Mouse (Mus musculus) forebrain, embryonic 16.5 days (tissue): ENCODE data around the gene Nos2. TPM values are rescaled to one million over a fixed set of nuclear protein-coding genes. Genes with fewer than 3 reads are reported as not detected.

ENCODE experiments used
- ATAC-seq: fragments of 200-750 bp; cut with Nextera tagmentation; 2 replicates; pipeline ENCODE4 v1.8.0; 2017; ENCODE audit warnings: mild to moderate bottlenecking, moderate library complexity
- H3K27ac ChIP-seq: fragments of 300-500 bp; sonication (generic); 2 replicates; pipeline ENCODE4 v1.5.1; 2014; ENCODE audit warnings: low read length, control low read depth
- H3K27me3 ChIP-seq: fragments of 300-500 bp; sonication (generic); replicated peaks from 2 replicates; pipeline ENCODE4 v1.6.1; 2014; ENCODE audit warnings: low read length; ENCODE audit not compliant: control insufficient read depth, insufficient read depth
- H3K36me3 ChIP-seq: fragments of 300-500 bp; sonication (generic); 2 replicates; pipeline ENCODE4 v1.6.1; 2014; ENCODE audit not compliant: control insufficient read depth, insufficient read depth
- H3K4me1 ChIP-seq: fragments of 300-500 bp; sonication (generic); replicated peaks from 2 replicates; pipeline ENCODE4 v1.6.1; 2014; ENCODE audit warnings: low read length; ENCODE audit not compliant: control insufficient read depth, insufficient read depth
- H3K4me2 ChIP-seq: fragments of 300-500 bp; sonication (generic); 2 replicates; pipeline ENCODE4 v1.6.1; 2014; ENCODE audit warnings: mild to moderate bottlenecking, low read length, control low read depth
- H3K4me3 ChIP-seq: fragments of 300-500 bp; sonication (generic); replicated peaks from 2 replicates; pipeline ENCODE4 v1.5.1; 2014; ENCODE audit warnings: mild to moderate bottlenecking, low read length, control low read depth
- H3K9ac ChIP-seq: fragments of 300-500 bp; sonication (generic); replicated peaks from 2 replicates; pipeline ENCODE4 v1.6.1; 2014; ENCODE audit warnings: low read depth, low read length, control low read depth
- H3K9me3 ChIP-seq: fragments of 300-500 bp; sonication (generic); 2 replicates; pipeline ENCODE4 v1.6.1; 2016; ENCODE audit warnings: low read length; ENCODE audit not compliant: control insufficient read depth
- WGBS: fragments of 180-500 bp; shearing (Covaris S2); extraction: QIAGEN DNeasy Blood & Tissue Kit; methylation state at CpG from one replicate; pipeline ENCODE4 v1.1.7; 2014; 5-methylcytosine and 5-hydroxymethylcytosine counted together
- polyA plus RNA-seq: library from polyadenylated mRNA; unstranded; fragments of >200 nt; fragmentation: Nextera tagmentation; extraction: Ambion mirVana; gene quantifications from 2 replicates; pipeline ENCODE4 v1.2.1, GENCODE M21; 2015

Nos2 gene
- polyA plus RNA-seq, 1 experiment from 2014 or later, result 1.4 TPM

DNA sequence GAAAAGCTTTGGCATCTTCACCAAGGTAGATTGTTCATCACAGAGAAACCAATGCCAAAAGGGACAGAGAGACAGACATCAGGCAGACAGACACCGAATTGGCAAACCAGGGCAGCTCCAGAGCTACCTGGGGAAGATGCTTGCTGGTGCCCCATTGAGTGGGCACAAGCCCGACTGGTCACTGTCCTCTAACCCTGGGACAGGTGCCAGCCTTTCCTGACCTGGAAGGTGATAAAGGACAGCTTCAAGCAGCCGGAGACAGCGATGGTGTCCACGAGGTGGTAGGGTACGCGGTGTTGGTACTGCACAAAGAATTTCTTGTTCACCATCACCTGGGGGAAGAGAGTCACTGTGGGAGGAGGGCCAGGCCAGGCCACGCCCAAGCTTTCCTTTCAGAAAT is 50.5 kb downstream of the Nos2 start:
- H3K4me2 ChIP-seq, result no peak overlapping the region
- no peak overlapping the region for H3K27ac ChIP-seq
- WGBS, result 90% methylated on average over 8 of the region's 8 CpGs
- no peaks in the 10 kb centered on the region for H3K27me3 ChIP-seq
- H3K9ac ChIP-seq, result no peak overlapping the region
- no peaks in the 10 kb centered on the region for H3K9me3 ChIP-seq
- ATAC-seq, result no peak
- no peaks in the 10 kb centered on the region for H3K36me3 ChIP-seq
- H3K4me1 ChIP-seq, result peaks cover 4% of the 10 kb centered on the region; the same call in 1 of the 2 replicates
- H3K4me3 ChIP-seq, result no peak overlapping the region

DNA sequence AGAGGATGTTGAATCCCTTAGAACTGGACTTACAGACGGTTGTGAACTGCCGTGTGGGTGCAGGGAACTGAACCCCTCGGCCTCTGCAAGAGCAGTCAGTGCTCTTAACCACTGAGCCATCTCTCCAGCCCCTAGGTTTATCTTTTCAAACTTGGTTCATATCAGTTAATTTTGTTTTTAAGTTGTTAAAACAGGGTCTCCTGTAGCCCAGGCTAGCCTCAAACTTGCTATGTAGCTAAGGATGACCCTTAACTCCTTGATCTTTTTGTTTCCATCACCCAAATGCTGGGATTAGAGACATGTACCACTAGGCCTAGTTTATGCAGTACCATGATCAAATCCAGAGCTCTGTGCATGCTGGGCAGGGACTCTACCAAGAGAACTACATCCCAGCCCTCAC is 51.2 kb downstream of the Nos2 start:
- no peak overlapping the region for H3K4me2 ChIP-seq
- peaks cover 4% of the 10 kb centered on the region; the same call in 1 of the 2 replicates for H3K4me1 ChIP-seq
- H3K9ac ChIP-seq, result no peak overlapping the region
- ATAC-seq, result no peak
- no peak overlapping the region for H3K4me3 ChIP-seq
- 91% methylated on average over 3 of the region's 3 CpGs for WGBS
- H3K27me3 ChIP-seq, result no peaks in the 10 kb centered on the region
- no peaks in the 10 kb centered on the region for H3K36me3 ChIP-seq
- no peak overlapping the region for H3K27ac ChIP-seq
- H3K9me3 ChIP-seq, result no peaks in the 10 kb centered on the region

DNA sequence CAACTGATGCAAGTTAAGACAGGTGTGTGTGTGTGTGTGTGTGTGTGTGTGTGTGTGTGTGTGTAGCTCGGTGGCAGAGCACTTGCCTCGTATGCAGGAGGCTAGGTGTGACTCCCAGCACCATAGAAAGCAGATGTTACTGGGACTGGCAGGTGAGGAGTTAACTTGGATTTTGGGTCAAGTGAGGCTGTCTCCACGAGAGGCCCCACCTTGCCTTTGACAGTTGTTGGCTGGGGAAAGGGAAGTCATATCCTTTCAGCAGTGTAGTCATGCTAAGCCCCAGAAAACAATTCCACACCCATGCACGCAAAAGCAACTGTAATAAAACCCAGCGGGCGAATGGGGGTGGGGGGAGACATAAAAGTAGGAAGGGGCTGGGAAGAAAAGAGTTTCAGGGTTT is 51.7 kb downstream of the Nos2 start:
- Histone ChIP-seq H3K27me3 (no peaks in the 10 kb centered on the region), H3K4me2 (no peak overlapping the region), H3K4me3 (no peak overlapping the region), H3K27ac (no peak overlapping the region), H3K4me1 (peaks cover 4% of the 10 kb centered on the region; the same call in 1 of the 2 replicates), H3K9ac (no peak overlapping the region), H3K36me3 (no peaks in the 10 kb centered on the region), H3K9me3 (no peaks in the 10 kb centered on the region)
- 52% methylated on average over 6 of the region's 6 CpGs for WGBS
- no peak for ATAC-seq

DNA sequence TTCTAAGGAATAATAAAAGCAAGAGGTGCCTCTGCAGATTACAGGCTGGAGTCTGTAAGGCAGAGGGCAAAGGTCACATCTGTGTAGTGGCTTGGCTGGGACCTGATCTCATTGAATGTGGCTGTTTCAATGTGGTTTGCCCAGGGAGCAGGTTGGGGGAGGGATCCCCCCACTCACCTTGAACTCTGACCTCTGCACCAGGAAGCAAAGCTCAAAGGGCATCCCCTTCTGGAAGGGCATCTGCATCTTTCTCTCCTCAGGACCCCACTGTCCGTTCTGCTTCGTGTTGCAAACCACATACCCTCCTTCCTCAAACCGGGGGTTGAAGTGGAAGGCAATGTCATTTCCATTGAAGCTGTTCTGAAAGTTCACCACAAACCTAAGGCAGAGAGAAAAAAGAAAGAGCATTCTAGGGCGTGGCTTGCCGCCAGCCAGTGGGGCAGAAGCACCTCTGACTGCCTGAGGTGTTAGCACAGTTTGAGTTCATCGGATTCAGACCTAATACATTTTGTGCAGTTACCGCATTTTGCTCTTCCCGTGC is 52.3 kb downstream of the Nos2 start:
- Histone ChIP-seq H3K4me3 (no peak overlapping the region), H3K4me1 (peaks cover 4% of the 10 kb centered on the region; the same call in 1 of the 2 replicates), H3K27ac (no peak overlapping the region), H3K9ac (no peak overlapping the region), H3K36me3 (no peaks in the 10 kb centered on the region), H3K9me3 (no peaks in the 10 kb centered on the region), H3K27me3 (no peaks in the 10 kb centered on the region), H3K4me2 (no peak overlapping the region)
- no peak for ATAC-seq
- WGBS, result 67% methylated on average over 8 of the region's 8 CpGs

DNA sequence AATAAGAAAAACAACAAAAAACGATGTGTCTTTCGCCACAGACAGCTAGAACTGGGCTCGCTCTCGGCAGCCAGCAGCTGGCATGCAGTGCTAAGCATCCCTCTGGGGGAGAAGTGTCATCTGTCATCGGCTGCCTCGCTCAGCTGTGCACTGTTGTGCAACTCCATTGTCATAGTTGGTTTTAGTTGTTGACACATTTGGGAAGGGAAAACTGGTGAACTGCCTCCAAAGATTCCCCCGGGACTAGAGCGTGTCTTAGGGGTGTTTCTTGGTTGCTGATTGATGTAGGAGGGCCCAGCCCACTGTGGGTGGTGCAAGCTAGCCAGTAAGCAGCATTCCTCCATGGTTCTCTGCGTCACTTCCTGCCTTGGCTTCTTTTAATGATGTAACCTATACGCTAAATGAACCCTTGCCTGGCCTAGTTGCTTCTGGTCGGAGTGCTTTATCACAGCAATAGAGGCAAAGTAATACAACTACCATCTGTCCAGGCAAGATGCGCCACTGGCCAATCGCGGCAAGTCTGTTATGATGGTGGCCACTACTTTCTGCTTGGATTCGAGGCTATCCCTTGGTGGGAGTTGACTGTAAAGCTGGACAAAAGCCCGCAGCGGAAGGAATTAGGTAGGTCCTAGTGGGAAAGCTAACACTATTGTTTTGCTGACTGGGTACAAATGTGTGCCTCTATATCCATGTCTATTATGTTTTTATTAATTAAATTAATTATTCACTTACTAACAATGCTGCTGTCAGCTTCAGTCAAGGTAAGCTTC is 53.0 kb downstream of the Nos2 start:
- ATAC-seq, result no peak

DNA sequence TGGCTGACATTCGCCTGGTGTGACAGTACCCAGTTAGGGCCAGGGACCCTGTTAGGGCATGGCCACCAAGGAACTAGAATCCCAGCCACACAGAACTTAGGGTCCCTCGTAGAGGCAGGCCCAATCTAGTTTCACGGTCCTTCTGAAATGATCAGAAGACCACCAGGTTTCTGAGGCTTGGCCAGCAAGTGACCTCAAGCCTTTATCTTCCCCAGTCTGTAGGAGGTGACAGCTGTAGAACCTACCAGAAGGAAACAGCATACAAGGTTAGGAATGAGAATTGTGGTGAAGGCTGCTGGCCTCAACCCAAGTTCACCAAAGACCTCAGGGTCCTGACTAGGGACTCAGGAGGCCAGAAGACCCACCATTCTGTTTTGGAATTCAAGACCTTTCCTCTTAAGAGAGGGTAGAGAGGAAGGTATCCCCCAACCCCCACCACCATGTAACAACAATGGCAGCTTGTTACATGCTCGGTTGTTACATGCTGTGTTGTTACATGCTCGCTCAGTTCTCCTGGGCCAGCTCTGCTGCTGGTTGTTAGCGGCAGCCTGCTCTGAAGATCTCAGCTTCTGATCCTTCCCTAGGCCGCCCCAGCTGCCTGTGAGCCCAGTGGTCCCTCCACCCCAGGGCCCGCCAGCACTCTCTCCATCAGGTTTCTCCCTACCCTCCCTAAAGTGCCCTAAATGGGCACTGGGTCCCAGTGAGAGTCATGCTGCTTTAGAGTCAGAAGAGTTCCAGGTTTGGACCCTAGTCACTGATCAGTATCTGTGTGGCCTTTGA is 56.3 kb downstream of the Nos2 start:
- no peaks in the 10 kb centered on the region for H3K9me3 ChIP-seq
- ATAC-seq, result no peak
- no peak overlapping the region for H3K4me2 ChIP-seq
- H3K9ac ChIP-seq, result no peak overlapping the region
- no peaks in the 10 kb centered on the region for H3K36me3 ChIP-seq
- no peaks in the 10 kb centered on the region for H3K27me3 ChIP-seq
- H3K4me1 ChIP-seq, result peaks cover 4% of the 10 kb centered on the region; the same call in 1 of the 2 replicates
- 81% methylated on average over 8 of the region's 8 CpGs for WGBS
- no peak overlapping the region for H3K27ac ChIP-seq
- H3K4me3 ChIP-seq, result no peak overlapping the region

More for the DNA sequence above, 53.0 kb downstream of the Nos2 start:
- Histone ChIP-seq H3K27ac (no peak overlapping the region), H3K9ac (no peak overlapping the region), H3K4me1 (peaks cover 4% of the 10 kb centered on the region; the same call in 1 of the 2 replicates), H3K36me3 (no peaks in the 10 kb centered on the region), H3K27me3 (no peaks in the 10 kb centered on the region), H3K4me2 (no peak overlapping the region), H3K9me3 (no peaks in the 10 kb centered on the region), H3K4me3 (no peak overlapping the region)
- WGBS, result 75% methylated on average over 17 of the region's 17 CpGs

DNA sequence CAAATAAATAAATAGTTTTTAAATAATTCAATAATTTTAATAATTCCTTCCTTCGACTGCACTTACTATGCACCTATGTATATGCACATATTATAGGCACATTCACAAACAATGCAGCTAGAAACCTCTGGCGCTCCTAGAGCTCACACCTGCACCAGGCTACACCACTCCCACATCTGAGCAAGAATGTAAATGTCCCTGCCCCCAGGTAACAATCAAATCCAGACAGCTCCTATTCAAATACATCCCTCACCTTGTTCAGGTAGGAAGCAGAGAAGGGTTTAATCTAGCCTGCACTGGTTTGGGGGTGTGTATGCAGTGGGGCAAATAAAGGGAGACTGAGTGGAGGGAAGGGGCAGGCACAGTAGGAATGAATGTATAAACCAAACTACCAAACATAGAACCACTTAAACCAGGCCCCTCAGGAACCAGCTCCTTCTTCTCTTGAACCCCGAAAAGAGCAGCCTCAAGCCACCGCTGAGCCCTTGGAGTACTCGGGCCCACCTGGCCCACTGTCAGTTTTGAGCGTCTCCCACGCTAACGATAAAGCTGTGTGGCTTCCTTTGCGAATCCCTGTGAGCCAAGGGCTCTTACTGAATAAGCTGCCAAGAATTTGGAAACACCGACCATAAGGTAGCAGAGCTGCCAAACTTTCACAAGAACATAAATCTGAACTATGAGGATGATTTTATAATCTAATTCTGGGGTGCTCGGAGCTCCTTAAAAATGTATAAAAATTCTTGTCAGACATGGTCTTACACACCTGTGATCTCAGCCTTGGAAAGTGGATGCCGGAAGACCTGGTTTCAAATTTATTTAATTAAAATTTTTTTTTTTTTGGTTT is 57.8 kb downstream of the Nos2 start:
- H3K4me3 ChIP-seq, result no peak overlapping the region
- no peaks in the 10 kb centered on the region for H3K27me3 ChIP-seq
- no peak for ATAC-seq
- peaks cover 2% of the 10 kb centered on the region; the same call in 1 of the 2 replicates for H3K4me1 ChIP-seq
- 69% methylated on average over 12 of the region's 12 CpGs for WGBS
- H3K9ac ChIP-seq, result no peak overlapping the region
- H3K4me2 ChIP-seq, result no peak overlapping the region
- H3K36me3 ChIP-seq, result no peaks in the 10 kb centered on the region
- H3K27ac ChIP-seq, result no peak overlapping the region
- no peaks in the 10 kb centered on the region for H3K9me3 ChIP-seq

DNA sequence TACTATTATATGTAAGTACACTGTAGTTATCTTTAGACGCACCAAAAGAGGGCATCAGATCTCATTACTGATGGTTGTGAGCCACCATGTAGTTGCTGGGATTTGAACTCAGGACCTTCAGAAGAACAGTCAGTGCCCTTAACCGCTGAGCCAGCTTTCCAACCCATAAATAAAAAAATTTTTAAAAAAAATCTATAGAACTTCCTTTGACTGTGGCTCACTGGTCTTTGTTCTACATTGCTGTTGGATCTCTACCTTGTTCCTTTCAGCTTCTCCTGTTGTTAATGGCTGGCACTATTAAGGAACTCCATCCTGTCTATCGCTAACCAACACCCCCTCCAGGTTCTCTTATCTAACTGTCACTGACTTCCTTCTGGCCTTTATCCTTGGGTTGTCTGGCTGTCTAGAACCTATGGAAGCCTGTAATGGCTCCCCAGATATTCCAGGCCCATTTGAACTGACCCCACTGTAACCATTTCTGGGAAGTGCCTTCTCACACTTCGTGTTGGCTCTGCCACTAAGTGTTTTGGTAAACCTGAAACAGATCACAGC is 59.6 kb downstream of the Nos2 start:
- H3K4me3 ChIP-seq, result no peak overlapping the region
- no peaks in the 10 kb centered on the region for H3K36me3 ChIP-seq
- WGBS, result 87% methylated on average over 4 of the region's 4 CpGs
- H3K9me3 ChIP-seq, result no peaks in the 10 kb centered on the region
- H3K27ac ChIP-seq, result no peak overlapping the region
- no peak for ATAC-seq
- H3K27me3 ChIP-seq, result no peaks in the 10 kb centered on the region
- no peak overlapping the region for H3K4me2 ChIP-seq
- H3K4me1 ChIP-seq, result no peaks in the 10 kb centered on the region
- no peak overlapping the region for H3K9ac ChIP-seq
